In genomic region chr16:37598463-37598862, GRCm38 (mm10) we compare ENCODE assay signal across 14 mouse cellular contexts. TPM values are rescaled to one million over a fixed set of nuclear protein-coding genes. Genes with fewer than 3 reads are reported as not detected.
"Had no signal": no experiment of that assay in that cellular context is flagged by ENCODE, and none has a peak within 500 bp of the region (broad histone marks: within the 10 kb centered on the region; RNA-seq: fewer than 3 reads in every experiment).

No protein-coding gene starts in this region.

- H3K4me2 ChIP-seq: limb, embryonic 15.5 days; liver, embryonic 12.5 days; midbrain, embryonic 11.5 days; neural tube, embryonic 15.5 days had no signal

- DNase-seq: kidney, postnatal 14 days; right cerebral cortex, adult 18-20 months; right cerebral cortex, postnatal 25 days; thymus, postnatal 4 days had no signal

- H3K36me3 ChIP-seq: limb, embryonic 15.5 days; liver, embryonic 12.5 days; neural tube, embryonic 15.5 days had no signal

- H3K27ac ChIP-seq: limb, embryonic 15.5 days; liver, embryonic 12.5 days; macrophage; neural tube, embryonic 15.5 days; stomach, postnatal 0 days had no signal

- H3K27me3 ChIP-seq: limb, embryonic 15.5 days; liver, embryonic 12.5 days; megakaryocyte, embryonic 14.5 days; neural tube, embryonic 15.5 days had no signal

- H3K4me1 ChIP-seq: limb, embryonic 15.5 days; liver, embryonic 12.5 days; megakaryocyte, embryonic 14.5 days; neural tube, embryonic 15.5 days had no signal

- H3K9ac ChIP-seq: limb, embryonic 15.5 days; liver, embryonic 12.5 days; neural tube, embryonic 15.5 days had no signal

- H3K9me3 ChIP-seq: limb, embryonic 15.5 days; liver, embryonic 12.5 days; megakaryocyte, embryonic 14.5 days; neural tube, embryonic 15.5 days had no signal

- ATAC-seq: inflammation-experienced regulatory T-cells, adult 6 months; liver, embryonic 12.5 days had no signal

- H3K4me3 ChIP-seq: limb, embryonic 15.5 days; liver, embryonic 12.5 days; megakaryocyte, embryonic 14.5 days; myocyte; neural tube, embryonic 15.5 days had no signal

RNA-seq across cellular contexts. Expression of gene Hgd, which starts 18.5 kb away (rescaled TPM):
- polyA plus RNA-seq: inflammation-experienced regulatory T-cells, adult 6 months; limb, embryonic 11.5 days; macrophage had no signal
